Mouse (Mus musculus): ENCODE data around the gene Mcrs1.
"Not testable (repeated sequence)": the region's sequence is repeated elsewhere in the genome, so short reads cannot be mapped to it uniquely, and the experiment has no call there.

Mcrs1 gene

DNA sequence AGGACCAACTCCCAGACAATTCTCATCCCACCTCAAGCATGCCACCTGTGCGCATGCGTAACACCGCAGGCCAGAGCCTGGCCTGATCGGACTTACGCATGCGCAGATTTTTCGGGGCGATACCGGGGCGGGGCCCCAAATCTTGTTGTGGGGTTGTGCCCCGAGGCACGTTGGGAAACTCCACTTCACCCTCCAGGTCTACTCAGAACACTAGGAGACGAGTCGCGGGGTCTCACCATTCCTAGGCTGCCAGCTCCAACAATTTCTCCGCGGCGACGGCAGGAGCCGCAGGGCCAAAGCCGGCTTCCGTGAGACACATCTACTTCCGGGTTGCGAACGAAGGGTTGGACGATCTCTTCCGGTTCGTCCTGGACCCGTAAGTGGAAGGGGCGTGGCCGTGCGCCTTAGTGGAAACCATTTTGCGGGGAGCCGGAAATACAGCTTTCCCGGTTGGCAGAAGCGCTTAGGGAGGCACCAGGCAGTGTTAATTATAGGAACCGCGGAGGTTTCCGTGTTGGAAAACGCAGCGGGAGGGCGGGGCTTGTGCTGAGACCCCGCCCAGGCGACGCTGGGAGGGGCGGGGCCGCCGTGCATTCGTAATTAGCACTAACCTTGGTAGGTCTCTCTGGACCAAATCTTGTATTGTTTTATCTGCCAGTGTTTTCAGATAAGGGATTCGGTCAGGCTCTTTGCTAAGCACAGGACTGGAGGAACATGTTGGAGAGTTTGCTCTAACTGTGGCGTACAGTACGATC, at the start of gene Mcrs1:
Mcrs1 (minus strand) TSS at position 336 of the 755 bp plus-strand sequence.
- peak; percentile 99 for DNase-seq

GRCm38 (mm10) chr15:99296213-99296612, 44.5 kb upstream of the Mcrs1 start:
- peak; percentile 42 for DNase-seq

DNA sequence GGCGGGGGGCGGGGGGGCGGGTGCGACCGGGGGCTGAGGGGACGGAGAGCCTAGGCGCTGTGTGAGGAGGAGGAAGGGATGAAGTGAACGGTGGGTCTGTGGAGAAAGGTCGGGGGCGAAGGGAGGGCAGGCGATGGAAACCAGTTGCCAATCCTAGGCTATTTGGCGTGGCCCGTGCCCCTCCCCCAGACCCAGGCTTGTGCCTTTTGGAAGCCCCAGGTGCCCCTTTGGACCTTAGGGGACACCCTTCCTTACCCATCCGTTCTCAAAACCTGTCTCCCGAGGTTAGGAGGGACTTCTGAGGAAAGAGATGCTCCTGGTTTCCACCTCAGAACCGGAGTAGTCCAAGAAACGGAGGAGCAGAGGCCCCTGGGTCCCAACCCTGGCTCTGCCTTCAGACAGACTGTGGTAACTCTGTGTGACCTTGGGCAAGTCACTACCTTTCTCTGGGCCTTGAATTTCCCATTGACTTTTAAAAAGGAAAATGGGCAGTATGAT, 43.8 kb upstream of the Mcrs1 start, which contains the start of gene Fam186b:
Fam186b (minus strand) TSS at position 405 of the 498 bp plus-strand sequence.
- peak; percentile 70 for DNase-seq

DNA sequence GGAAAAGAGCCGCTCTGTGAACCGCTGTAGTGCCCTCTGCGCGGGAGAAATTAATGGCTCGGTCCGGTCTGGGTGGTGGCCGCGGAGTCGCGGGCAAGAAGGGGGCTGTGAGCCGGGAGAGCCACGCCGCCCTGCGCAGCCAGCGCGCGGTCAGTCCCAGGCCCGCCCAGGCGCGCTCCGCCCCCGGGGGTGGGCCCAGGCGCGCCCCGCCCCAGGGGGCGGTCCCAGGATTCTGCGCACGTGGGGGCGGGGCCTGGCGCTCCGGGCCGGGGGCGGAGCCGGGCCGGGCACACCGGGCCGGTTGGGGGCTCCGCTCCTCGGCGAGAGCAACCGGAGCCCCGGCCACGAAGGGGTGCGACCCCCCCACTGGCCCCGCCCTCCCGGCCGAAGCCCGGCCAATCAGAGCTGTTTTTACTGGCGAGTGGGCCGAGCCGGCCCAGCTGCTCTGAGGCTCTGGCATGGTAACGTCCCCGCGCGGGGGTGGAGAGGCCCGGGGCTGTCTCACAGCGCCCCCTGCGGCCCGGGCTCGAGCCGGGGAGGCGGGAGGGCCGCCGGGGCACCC, 43.1 kb upstream of the Mcrs1 start, which contains the start of gene Prpf40b:
Prpf40b (plus strand) TSS at position 275 of the 562 bp plus-strand sequence.
- DNase-seq: peak; percentile 96

DNA sequence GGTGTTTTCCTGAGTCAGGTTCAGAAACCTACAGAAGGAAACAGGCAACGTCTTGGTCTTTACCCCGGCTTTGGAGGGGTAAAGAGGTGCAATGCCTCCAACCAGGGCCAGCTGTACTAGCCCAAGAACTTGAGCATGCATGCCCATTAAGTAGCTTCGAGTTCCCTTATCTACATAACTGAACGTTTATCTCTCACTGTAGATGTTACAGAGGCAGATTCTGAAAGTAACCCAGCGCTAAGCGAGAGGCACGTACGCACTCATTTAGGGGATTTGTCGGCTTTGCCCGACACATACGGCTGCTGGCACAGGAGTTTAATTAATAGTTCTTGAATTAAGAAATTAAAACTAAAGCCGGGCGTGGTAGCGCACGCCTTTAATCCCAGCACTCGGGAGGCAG, 42.5 kb upstream of the Mcrs1 start:
- no peak for DNase-seq

DNA sequence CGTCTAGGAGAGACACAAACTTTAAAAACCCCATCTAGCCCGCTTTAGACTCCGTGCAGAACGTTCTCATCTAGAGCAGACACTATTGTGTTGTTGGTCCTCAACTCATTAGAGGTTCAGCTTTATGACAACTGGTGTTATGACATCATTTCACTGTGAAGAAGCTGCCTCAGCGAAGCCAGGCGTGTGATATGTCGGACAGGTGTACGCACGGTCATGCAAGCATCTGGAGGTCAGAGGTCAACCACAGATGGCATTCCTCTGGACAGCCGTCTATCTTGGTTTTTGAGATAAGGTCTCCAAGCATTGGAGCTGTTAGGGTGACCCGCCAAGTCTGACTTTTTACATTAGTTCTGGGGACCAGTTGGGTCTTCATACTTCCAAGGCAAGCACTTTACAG, 38.8 kb upstream of the Mcrs1 start:
- no peak for DNase-seq

DNA sequence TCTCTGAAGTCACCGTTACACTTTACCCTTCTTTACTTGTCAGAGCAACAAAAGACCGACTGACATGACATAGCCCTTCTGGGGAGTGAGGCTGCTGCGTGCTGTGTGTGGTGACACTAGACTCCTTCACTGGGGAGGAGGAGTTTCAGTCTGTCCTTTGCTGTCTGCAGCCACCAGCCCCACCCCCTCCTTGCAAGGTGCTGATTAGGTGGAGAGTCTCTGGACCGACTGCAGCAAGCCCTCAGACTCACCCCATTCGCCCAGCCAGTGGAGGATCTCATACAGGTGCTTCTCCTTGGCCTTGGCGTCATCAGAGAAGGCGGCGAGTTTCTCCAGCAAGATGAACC, 33.4 kb upstream of the Mcrs1 start:
- no peak for DNase-seq

DNA sequence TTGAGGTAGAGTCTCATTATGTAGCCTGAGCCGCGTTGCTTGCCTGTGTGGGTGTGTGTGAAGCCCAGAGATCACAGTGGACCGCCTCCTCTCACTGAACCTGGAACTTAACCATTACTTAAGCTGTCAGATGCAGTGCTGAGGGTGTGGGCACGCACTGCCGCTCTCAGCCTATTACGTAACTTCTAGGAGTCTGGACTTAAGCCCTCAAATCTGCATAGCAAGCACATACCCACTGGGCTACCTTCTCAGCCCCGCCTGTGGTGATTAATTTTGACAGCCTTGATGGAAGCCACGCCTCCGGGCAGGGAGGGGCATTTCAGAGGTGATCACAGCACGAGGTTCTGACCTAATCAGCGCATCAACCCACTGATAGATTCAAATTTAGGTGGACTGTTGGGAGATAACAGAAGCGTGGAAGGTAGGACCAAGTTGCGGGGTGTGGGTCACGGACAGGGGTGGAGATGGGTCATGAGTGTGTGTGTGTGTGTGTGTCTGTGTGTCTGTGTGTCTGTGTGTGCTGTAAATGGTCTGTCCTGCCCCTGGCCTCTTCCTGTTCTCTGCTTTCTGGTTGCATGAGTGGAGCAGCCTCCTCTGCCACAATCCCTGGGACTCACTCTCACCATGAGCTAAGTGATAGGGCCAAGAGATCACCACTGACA, 32.9 kb upstream of the Mcrs1 start:
- DNase-seq: peak; percentile 60

GRCm38 (mm10) chr15:99283456-99283855, 31.7 kb upstream of the Mcrs1 start:
- DNase-seq: no peak

- DNase-seq: no peak
Measured at GRCm38 (mm10) chr15:99278271-99278670, 26.5 kb upstream of the Mcrs1 start.

- no peak for DNase-seq
Measured at GRCm38 (mm10) chr15:99276095-99276494, 24.3 kb upstream of the Mcrs1 start.

DNA sequence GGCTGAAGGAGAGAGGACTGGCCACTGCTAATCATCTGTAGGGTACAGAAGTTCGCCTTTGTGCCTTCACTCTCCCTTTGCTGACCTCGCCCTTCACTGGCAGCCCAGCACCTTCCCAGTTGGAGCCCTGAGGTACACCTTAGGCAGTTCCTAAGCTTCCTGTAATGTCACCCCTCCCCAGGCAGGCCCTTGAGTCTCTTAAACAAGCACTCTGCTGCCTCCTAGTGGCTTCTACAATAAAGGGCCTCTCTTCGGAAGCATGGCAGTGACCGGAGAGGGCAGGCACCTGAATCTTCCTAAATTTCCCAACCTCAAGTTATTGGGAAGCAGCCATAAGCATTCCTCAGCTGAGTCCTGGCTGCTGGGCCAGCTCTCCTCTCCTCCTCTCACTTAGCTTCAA, 13.9 kb upstream of the Mcrs1 start:
- peak; percentile 83 for DNase-seq

- DNase-seq: no peak
Measured at GRCm38 (mm10) chr15:99264363-99264762, 12.6 kb upstream of the Mcrs1 start.

GRCm38 (mm10) chr15:99262702-99263101, 10.9 kb upstream of the Mcrs1 start:
- DNase-seq: no peak

GRCm38 (mm10) chr15:99259730-99260252, 8.0 kb upstream of the Mcrs1 start:
- DNase-seq: peak; percentile 89

DNA sequence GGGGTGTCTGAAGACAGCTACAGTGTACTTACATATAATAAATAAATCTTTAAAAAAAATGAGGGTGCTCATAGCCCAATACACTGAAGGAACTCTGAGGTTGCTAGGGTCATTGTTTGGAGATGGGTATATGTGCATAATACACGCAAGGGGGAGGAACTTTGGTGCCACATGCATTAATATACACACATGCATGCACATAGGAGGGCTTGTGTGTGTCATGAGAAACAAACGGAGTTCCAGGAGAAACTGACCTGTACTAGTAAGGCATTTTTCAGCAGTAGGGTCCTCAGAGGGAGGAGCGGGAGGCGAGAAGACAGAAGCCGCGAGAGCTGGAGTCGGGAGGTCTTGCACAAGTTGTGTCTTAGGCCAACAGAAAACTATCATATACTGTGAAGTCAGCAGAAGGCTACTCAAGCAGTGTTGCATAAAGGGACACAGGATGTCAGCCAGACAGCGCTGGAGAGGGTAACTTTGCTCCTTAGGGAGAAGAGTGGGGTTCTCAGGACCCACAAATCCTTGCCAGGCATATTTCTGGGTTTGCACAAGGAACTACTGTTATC, 7.5 kb upstream of the Mcrs1 start:
- no peak for DNase-seq

- DNase-seq: no peak
Measured at GRCm38 (mm10) chr15:99255241-99255749, 3.5 kb upstream of the Mcrs1 start.

DNA sequence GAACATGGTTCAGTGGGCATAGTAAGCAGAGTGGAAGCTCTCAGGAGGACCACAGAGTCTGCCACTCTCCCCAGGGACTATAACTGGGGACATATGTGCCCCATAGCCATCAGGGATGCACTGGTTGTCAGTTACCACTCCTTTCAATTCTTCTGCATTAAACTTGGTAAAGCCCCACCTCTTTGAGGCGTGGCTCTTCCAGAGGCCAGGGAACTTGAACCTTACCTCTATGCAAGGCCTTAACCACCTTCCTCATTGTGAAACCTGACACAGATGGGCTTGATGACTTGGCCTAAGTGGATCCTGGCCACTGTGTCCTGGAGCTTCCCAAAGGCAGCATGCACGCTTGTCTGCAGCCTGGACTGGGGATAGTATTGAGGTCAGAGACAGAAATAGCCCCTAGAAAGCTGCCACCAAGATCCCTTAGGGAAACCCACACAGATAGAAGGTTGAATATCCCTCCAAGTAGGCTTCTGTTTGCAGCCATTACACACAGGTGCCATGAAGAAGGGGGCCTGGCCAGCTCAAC, 2.8 kb upstream of the Mcrs1 start:
- DNase-seq: no peak

DNA sequence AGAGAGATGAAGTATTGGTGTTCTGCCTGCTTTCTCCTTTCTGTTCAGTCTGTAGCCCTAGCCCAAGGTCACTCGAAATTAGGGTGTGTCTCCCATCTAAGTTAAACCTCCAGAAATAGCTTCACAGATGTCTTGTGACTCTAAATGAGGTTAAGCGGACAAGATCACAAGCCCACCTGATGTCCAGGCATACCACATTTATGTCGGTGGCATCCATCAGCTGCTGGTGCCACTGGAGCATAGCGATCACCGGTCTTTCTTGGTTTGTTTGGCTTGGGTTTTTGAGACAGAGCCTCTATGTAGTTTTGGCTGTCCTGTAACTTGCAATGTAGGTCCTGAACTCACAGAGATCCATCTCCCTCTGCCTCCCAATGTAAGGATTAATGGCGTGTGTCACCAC, 2.0 kb upstream of the Mcrs1 start:
- DNase-seq: no peak

DNA sequence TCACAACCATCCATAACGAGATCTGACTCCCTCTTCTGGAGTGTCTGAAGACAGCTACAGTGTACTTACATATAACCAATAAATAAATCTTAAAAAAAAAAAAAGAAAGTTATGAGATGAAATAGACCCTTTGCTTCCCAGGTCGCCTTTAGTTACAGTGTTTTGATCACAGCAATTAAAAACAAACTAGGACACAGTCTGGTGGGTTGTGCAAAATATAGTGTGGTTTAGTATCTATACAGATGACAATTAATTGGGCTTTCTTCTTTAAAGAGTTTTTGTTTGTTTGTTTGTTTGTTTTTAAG, 1.4 kb upstream of the Mcrs1 start:
- DNase-seq: not testable (repeated sequence)

DNA sequence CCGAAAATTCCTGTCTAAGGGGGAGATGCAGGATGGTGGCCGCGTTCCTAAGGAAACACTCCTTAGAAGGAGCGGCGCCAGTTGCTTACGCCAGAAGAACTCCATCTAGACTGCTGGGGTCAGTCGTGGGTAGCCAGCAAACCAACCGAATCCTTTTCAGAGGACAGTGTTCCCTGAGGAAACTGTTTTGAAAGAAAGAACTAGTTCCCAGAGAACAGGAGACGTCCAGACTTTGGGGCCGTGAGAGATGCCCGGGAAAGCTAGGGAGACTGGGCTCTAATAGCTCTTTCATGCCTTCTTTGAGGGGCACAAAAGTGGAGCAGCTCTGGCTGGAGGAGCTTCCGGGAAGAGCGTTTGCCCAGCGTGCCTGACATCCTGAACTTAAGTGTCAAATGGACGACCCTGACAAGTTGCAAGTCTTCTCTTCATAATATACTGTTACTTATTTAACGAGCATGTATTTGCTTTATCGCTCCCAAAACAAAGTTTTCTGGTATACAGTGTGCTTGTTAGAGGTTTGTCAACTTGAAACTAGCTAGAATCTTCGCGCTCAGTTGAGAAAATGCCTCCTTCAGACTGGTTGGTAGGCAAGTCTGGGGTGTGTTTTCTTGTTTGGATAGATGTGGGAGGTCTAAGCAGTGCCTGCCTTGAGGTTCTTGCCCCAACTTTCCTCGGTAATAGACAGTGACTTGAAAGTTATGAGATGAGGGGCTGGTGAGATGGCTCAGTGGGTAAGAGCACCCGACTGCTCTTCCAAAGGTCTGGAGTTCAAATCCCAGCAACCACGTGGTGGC, 817 bp upstream of the Mcrs1 start:
- peak; percentile 86 for DNase-seq

- peak; percentile 34 for DNase-seq
Measured at GRCm38 (mm10) chr15:99251111-99251510, 650 bp downstream of the Mcrs1 start.

All from kidney, postnatal 10 days (tissue).